Mouse (Mus musculus) bone marrow, adult 2 months (tissue): ENCODE data around the gene Tmtc2.

Experiments used
- CTCF ChIP-seq: fragments of 200-500 bp; IDR thresholded peaks from 2 replicates; pipeline ENCODE4 v1.5.1; 2011; ENCODE audit warnings: low read length, control low read depth; ENCODE audit not compliant: control insufficient read depth, insufficient read depth
- POLR2A ChIP-seq: fragments of 200-500 bp; IDR thresholded peaks from 2 replicates; pipeline ENCODE4 v1.6.1; 2011; ENCODE audit warnings: low read depth, mild to moderate bottlenecking, control low read depth, low read length, borderline replicate concordance; ENCODE audit not compliant: control insufficient read depth

GRCm38 (mm10) chr10:105381202-105381601 is 193.0 kb downstream of the Tmtc2 start:
- TF ChIP-seq CTCF (no peak), POLR2A (no peak)
